Comparison of ENCODE assay signal across 7 mouse cellular contexts in genomic region chr6:113326533-113327315, GRCm38 (mm10). TPM values are rescaled to one million over a fixed set of nuclear protein-coding genes. Genes with fewer than 3 reads are reported as not detected.
A peak's percentile ranks its signal among the peaks of the same experiment; 100 is the strongest.
DNase-seq lines count a peak whose midpoint lies in the region; ATAC-seq lines count a peak whose summit lies in the region.

Gene Ogg1, plus strand, starts transcription at chr6:113326972.

- no peaks in the 10 kb centered on the region for H3K9me3 ChIP-seq in embryonic facial prominence, embryonic 12.5 days
- no peaks in the 10 kb centered on the region for H3K9me3 ChIP-seq in limb, embryonic 11.5 days (ENCODE audit: control insufficient read depth, low read length)
- no peaks in the 10 kb centered on the region for H3K9me3 ChIP-seq in midbrain, embryonic 14.5 days (ENCODE audit: control insufficient read depth, low read length)

- peak within 1 kb of the TSS; percentile 64 for H3K9ac ChIP-seq in embryonic facial prominence, embryonic 12.5 days
- H3K9ac ChIP-seq in limb, embryonic 11.5 days (ENCODE audit: low read length), result peak within 1 kb of the TSS; percentile 77
- peak within 1 kb of the TSS; percentile 70 for H3K9ac ChIP-seq in midbrain, embryonic 14.5 days (replicated peaks; ENCODE audit: low read length)

- H3K4me3 ChIP-seq in embryonic facial prominence, embryonic 12.5 days, result peak within 1 kb of the TSS; percentile 58
- peak within 1 kb of the TSS; percentile 58 for H3K4me3 ChIP-seq in limb, embryonic 11.5 days (ENCODE audit: low read depth, low read length)
- peak within 1 kb of the TSS; percentile 55 for H3K4me3 ChIP-seq in midbrain, embryonic 14.5 days (replicated peaks; ENCODE audit: low read depth, low read length)

- 0 out of 2 replicates have a peak, but pooled peaks cover 12% of the 10 kb centered on the region for H3K4me1 ChIP-seq in embryonic facial prominence, embryonic 12.5 days
- H3K4me1 ChIP-seq in limb, embryonic 11.5 days (ENCODE audit: control insufficient read depth, insufficient read depth, low read length), result no peaks in the 10 kb centered on the region
- H3K4me1 ChIP-seq in midbrain, embryonic 14.5 days (ENCODE audit: control insufficient read depth, insufficient read depth, low read length), result peaks cover 13% of the 10 kb centered on the region

- ATAC-seq in embryonic facial prominence, embryonic 12.5 days (ENCODE audit: insufficient number of reproducible peaks, insufficient read depth, low FRiP score, low TSS enrichment), result peak; percentile 98
- peak; percentile 99 for ATAC-seq in limb, embryonic 11.5 days (ENCODE audit: insufficient number of reproducible peaks, low FRiP score, low TSS enrichment, low read depth)
- peak; percentile 99 for ATAC-seq in midbrain, embryonic 14.5 days (ENCODE audit: low FRiP score, low TSS enrichment)

- peak within 1 kb of the TSS; percentile 76 for H3K4me2 ChIP-seq in embryonic facial prominence, embryonic 12.5 days (replicated peaks)
- peak within 1 kb of the TSS; percentile 88 for H3K4me2 ChIP-seq in limb, embryonic 11.5 days (ENCODE audit: low read depth, severe bottlenecking)
- peak within 1 kb of the TSS; percentile 91 for H3K4me2 ChIP-seq in midbrain, embryonic 14.5 days (ENCODE audit: low read length)

- peak; percentile 96 for DNase-seq in adrenal gland, postnatal 25 days
- peak; percentile 100 for DNase-seq in heart, adult 11 months
- DNase-seq in kidney, adult 18-20 months, result peak; percentile 97
- DNase-seq in limb, embryonic 11.5 days (ENCODE audit: low spot score), result peak; percentile 98
- DNase-seq in midbrain, embryonic 14.5 days, result peak; percentile 97
- peak; percentile 95 to 96 for DNase-seq in spleen, adult 18-20 months

- H3K27ac ChIP-seq in embryonic facial prominence, embryonic 12.5 days, result peak within 1 kb of the TSS; percentile 92
- peak within 1 kb of the TSS; percentile 86 for H3K27ac ChIP-seq in limb, embryonic 11.5 days (replicated peaks; ENCODE audit: low read depth, low read length)
- H3K27ac ChIP-seq in midbrain, embryonic 14.5 days (replicated peaks; ENCODE audit: low read depth, low read length), result peak within 1 kb of the TSS; percentile 87

- no peaks in the 10 kb centered on the region for H3K27me3 ChIP-seq in embryonic facial prominence, embryonic 12.5 days
- H3K27me3 ChIP-seq in limb, embryonic 11.5 days (ENCODE audit: control insufficient read depth, insufficient read depth, low read length), result no peaks in the 10 kb centered on the region
- no peaks in the 10 kb centered on the region for H3K27me3 ChIP-seq in midbrain, embryonic 14.5 days (ENCODE audit: control insufficient read depth, insufficient read depth, low read length)

- under 1% methylated on average over 52 of the region's 52 CpGs for WGBS in embryonic facial prominence, embryonic 12.5 days
- WGBS in limb, embryonic 11.5 days, result under 1% methylated on average over 52 of the region's 52 CpGs
- under 1% methylated on average over 52 of the region's 52 CpGs for WGBS in midbrain, embryonic 14.5 days

- peaks cover 49% of the 10 kb centered on the region for H3K36me3 ChIP-seq in embryonic facial prominence, embryonic 12.5 days
- peaks cover 21% of the 10 kb centered on the region for H3K36me3 ChIP-seq in limb, embryonic 11.5 days (ENCODE audit: control insufficient read depth, insufficient read depth, low read length)
- peaks cover 38% of the 10 kb centered on the region for H3K36me3 ChIP-seq in midbrain, embryonic 14.5 days (ENCODE audit: control insufficient read depth, insufficient read depth, low read length)

RNA-seq across cellular contexts. Expression of gene Ogg1, which starts in this region (rescaled TPM):
- 16.7 and 19.9 TPM in 2 replicates for total RNA-seq in adrenal gland, postnatal 25 days (2021)
- 14.1 and 14.7 TPM in 2 replicates for polyA plus RNA-seq in embryonic facial prominence, embryonic 12.5 days (2016; fragmentation: Nextera tagmentation; extraction: Ambion mirVana)
- 15.1 and 16.2 TPM in 2 replicates for polyA plus RNA-seq in limb, embryonic 11.5 days (2014; fragmentation: Nextera tagmentation; extraction: Ambion mirVana)
- polyA plus RNA-seq in midbrain, embryonic 14.5 days (2014; fragmentation: Nextera tagmentation; extraction: Ambion mirVana), result 9.2 and 9.8 TPM in 2 replicates

Comparison
In these comparisons a context has a peak if more than half of its experiments do, and no peak if none do; other contexts are left out.
1. Peak in every context shown above with its lines: DNase-seq, ATAC-seq, H3K4me3 ChIP-seq and H3K27ac ChIP-seq.